12 mouse cellular contexts compared by ENCODE assay signal in the genomic region with DNA sequence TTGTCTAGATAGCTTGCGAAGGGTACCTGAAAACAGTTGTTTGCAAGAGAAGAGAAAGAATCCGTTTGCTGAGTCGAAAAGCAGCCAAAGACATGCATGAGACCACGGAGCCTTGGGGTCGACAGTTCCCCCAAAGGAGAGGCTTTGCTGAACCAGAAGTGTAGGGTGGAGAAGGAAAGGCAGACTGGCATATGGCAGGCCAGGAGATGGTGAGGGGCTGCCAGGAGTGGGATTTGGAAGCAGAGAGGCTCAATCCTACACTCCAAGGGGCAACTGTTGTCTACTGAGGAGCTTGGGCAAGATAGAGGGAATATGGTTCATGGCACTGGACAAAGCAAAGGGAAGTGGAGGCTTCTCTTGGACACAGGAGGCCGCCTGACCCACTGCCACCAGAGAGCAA.
A peak's percentile ranks its signal among the peaks of the same experiment; 100 is the strongest.
DNase-seq lines count a peak whose midpoint lies in the region; ATAC-seq and TF ChIP-seq lines count a peak whose summit lies in the region.
"Had no signal": no experiment of that assay in that cellular context is flagged by ENCODE, and none has a peak within 500 bp of the region (broad histone marks: within the 10 kb centered on the region; RNA-seq: fewer than 3 reads in every experiment).

No protein-coding gene starts in this region.

- H3K9ac ChIP-seq in forebrain, postnatal 0 days, result no peak overlapping the region
- no peak overlapping the region for H3K9ac ChIP-seq in limb, embryonic 15.5 days
- H3K9ac ChIP-seq: limb, embryonic 13.5 days; midbrain, embryonic 13.5 days had no signal

- H3K9me3 ChIP-seq in forebrain, embryonic 10.5 days, result no peaks in the 10 kb centered on the region
- H3K9me3 ChIP-seq in forebrain, postnatal 0 days (ENCODE audit: low read length), result no peaks in the 10 kb centered on the region
- H3K9me3 ChIP-seq in limb, embryonic 15.5 days, result no peaks in the 10 kb centered on the region
- no peaks in the 10 kb centered on the region for H3K9me3 ChIP-seq in limb, embryonic 10.5 days (replicated peaks)
- H3K9me3 ChIP-seq: forebrain, embryonic 12.5 days; limb, embryonic 13.5 days; midbrain, embryonic 13.5 days had no signal

- DNase-seq in forebrain, embryonic 10.5 days (ENCODE audit: extremely low spot score, low spot score), result no peak
- DNase-seq in forebrain, postnatal 0 days, result no peak
- DNase-seq in limb, embryonic 10.5 days (ENCODE audit: low spot score), result no peak
- DNase-seq in c-Kit-negative CD71-positive TER-119-positive erythroid progenitor cells, embryonic 14.5 days (ENCODE audit: low read depth, low spot score), result peak; percentile 21
- DNase-seq in testis, postnatal 10 days (ENCODE audit: low spot score), result no peak
- DNase-seq: cerebellum, adult 8-10 months had no signal

- H3K27me3 ChIP-seq in forebrain, embryonic 10.5 days (ENCODE audit: poor library complexity, severe bottlenecking), result peaks cover 27% of the 10 kb centered on the region; the same call in 1 of the 2 replicates
- no peaks in the 10 kb centered on the region for H3K27me3 ChIP-seq in forebrain, postnatal 0 days (ENCODE audit: insufficient read depth, low read length)
- no peaks in the 10 kb centered on the region for H3K27me3 ChIP-seq in limb, embryonic 15.5 days
- 0 out of 2 replicates have a peak, but pooled peaks cover 13% of the 10 kb centered on the region for H3K27me3 ChIP-seq in limb, embryonic 10.5 days (ENCODE audit: low read depth, poor library complexity, severe bottlenecking)
- H3K27me3 ChIP-seq in myocyte (ENCODE audit: control insufficient read depth, insufficient read depth, insufficient read length), result no peaks in the 10 kb centered on the region
- H3K27me3 ChIP-seq: midbrain, embryonic 13.5 days had no signal

- H3K4me1 ChIP-seq in forebrain, embryonic 10.5 days, result peaks cover 26% of the 10 kb centered on the region
- H3K4me1 ChIP-seq in forebrain, postnatal 0 days (ENCODE audit: insufficient read depth), result peaks cover 3% of the 10 kb centered on the region; the same call in 1 of the 2 replicates
- peaks cover 54% of the 10 kb centered on the region for H3K4me1 ChIP-seq in limb, embryonic 15.5 days
- H3K4me1 ChIP-seq in limb, embryonic 10.5 days, result peaks cover 29% of the 10 kb centered on the region

- no peak overlapping the region for H3ac ChIP-seq in myocyte (ENCODE audit: control insufficient read depth, insufficient read length)

- TF ChIP-seq POLR2A in myocyte (IDR thresholded peaks at IDR 0.05; ENCODE audit: insufficient read length, low read depth), result no peak

- H3K79me2 ChIP-seq in myocyte (ENCODE audit: control insufficient read depth, insufficient read depth), result no peaks in the 10 kb centered on the region

- no peak overlapping the region for H3K4me3 ChIP-seq in forebrain, embryonic 10.5 days
- no peak overlapping the region for H3K4me3 ChIP-seq in forebrain, postnatal 0 days (ENCODE audit: low read depth, low read length)
- no peak overlapping the region for H3K4me3 ChIP-seq in limb, embryonic 15.5 days
- no peak overlapping the region for H3K4me3 ChIP-seq in limb, embryonic 10.5 days
- H3K4me3 ChIP-seq in myocyte, result no peak overlapping the region
- H3K4me3 ChIP-seq: forebrain, embryonic 12.5 days; limb, embryonic 13.5 days; midbrain, embryonic 13.5 days had no signal

- TF ChIP-seq CTCF in forebrain, postnatal 0 days (IDR thresholded peaks at IDR 0.05; ENCODE audit: low read depth), result no peak

- 0 out of 2 replicates have a peak overlapping the region, but pooled peaks have one; percentile 42 for H3K27ac ChIP-seq in forebrain, embryonic 10.5 days
- no peak overlapping the region for H3K27ac ChIP-seq in forebrain, postnatal 0 days (ENCODE audit: low read depth, low read length)
- H3K27ac ChIP-seq in limb, embryonic 15.5 days, result peak overlapping the region; percentile 79
- H3K27ac ChIP-seq in limb, embryonic 10.5 days, result no peak overlapping the region
- H3K27ac ChIP-seq: limb, embryonic 13.5 days; midbrain, embryonic 13.5 days had no signal

- 80% methylated on average over 6 of the region's 6 CpGs for WGBS in forebrain, embryonic 10.5 days
- 90% methylated on average over 6 of the region's 6 CpGs for WGBS in forebrain, postnatal 0 days
- 80% methylated on average over 6 of the region's 6 CpGs for WGBS in limb, embryonic 15.5 days
- 84% methylated on average over 6 of the region's 6 CpGs for WGBS in limb, embryonic 10.5 days

- no peaks in the 10 kb centered on the region for H3K36me3 ChIP-seq in forebrain, embryonic 10.5 days (replicated peaks)
- H3K36me3 ChIP-seq in forebrain, postnatal 0 days (ENCODE audit: insufficient read depth), result no peaks in the 10 kb centered on the region
- no peaks in the 10 kb centered on the region for H3K36me3 ChIP-seq in limb, embryonic 15.5 days
- H3K36me3 ChIP-seq in limb, embryonic 10.5 days, result no peaks in the 10 kb centered on the region
- H3K36me3 ChIP-seq in myocyte (ENCODE audit: control insufficient read depth, insufficient read depth), result no peaks in the 10 kb centered on the region
- H3K36me3 ChIP-seq: forebrain, embryonic 12.5 days; limb, embryonic 13.5 days; midbrain, embryonic 13.5 days had no signal

- H3K4me2 ChIP-seq in forebrain, postnatal 0 days (ENCODE audit: low read depth), result no peak overlapping the region
- no peak overlapping the region for H3K4me2 ChIP-seq in limb, embryonic 15.5 days
- peak overlapping the region; percentile 53 for H3K4me2 ChIP-seq in myocyte (ENCODE audit: low read depth)
- H3K4me2 ChIP-seq: forebrain, embryonic 12.5 days; midbrain, embryonic 13.5 days had no signal

- ATAC-seq in forebrain, postnatal 0 days, result no peak
- no peak for ATAC-seq in limb, embryonic 15.5 days (ENCODE audit: insufficient number of reproducible peaks, low FRiP score, low TSS enrichment, low read depth)
- ATAC-seq in granulocyte monocyte progenitor cell, adult 5-6 weeks (replicated peaks; ENCODE audit: poor library complexity, severe bottlenecking), result no peak

TF ChIP-seq in myocyte, 11 proteins besides CTCF, POLR2A, EP300 and RAD21:
- no peak for TF ChIP-seq E2F4 (IDR thresholded peaks at IDR 0.05; ENCODE audit: insufficient read depth)
- no peak for TF ChIP-seq TCF12 (IDR thresholded peaks at IDR 0.05; ENCODE audit: insufficient read depth, poor library complexity, severe bottlenecking)
- no peak for TF ChIP-seq REST (IDR thresholded peaks at IDR 0.05; ENCODE audit: insufficient read depth, insufficient read length)
- TF ChIP-seq MYOD1 (IDR thresholded peaks at IDR 0.05; ENCODE audit: control insufficient read depth in 1 of 3, insufficient read length in 2 of 3, low read depth in 2 of 3), result no peak
- no peak for TF ChIP-seq MYOG (IDR thresholded peaks at IDR 0.05; ENCODE audit: control insufficient read depth in 1 of 3, insufficient read depth in 1 of 3, insufficient read length in 2 of 3, low read depth in 2 of 3)
- no peak for TF ChIP-seq POLR2AphosphoS2 (IDR thresholded peaks at IDR 0.05; ENCODE audit: insufficient read length, low read depth)
- TF ChIP-seq CEBPB (IDR thresholded peaks at IDR 0.05; ENCODE audit: insufficient read depth, poor library complexity, severe bottlenecking), result no peak
- TF ChIP-seq MAX (IDR thresholded peaks at IDR 0.05; ENCODE audit: low read depth), result no peak
- no peak for TF ChIP-seq SRF (IDR thresholded peaks at IDR 0.05; ENCODE audit: control insufficient read depth, insufficient read length, low read depth)
- TF ChIP-seq USF1 (IDR thresholded peaks at IDR 0.05; ENCODE audit: low read depth), result no peak
- no peak for TF ChIP-seq TCF3 (IDR thresholded peaks at IDR 0.05; ENCODE audit: insufficient read length, low read depth)

Comparison
In these comparisons a context has a peak if more than half of its experiments do, and no peak if none do; other contexts are left out.
1. H3K27ac ChIP-seq: peak in forebrain, embryonic 10.5 days (single experiment) and limb, embryonic 15.5 days (single experiment); none in forebrain, postnatal 0 days (single experiment) and limb, embryonic 10.5 days (single experiment).